Mouse (Mus musculus) right cerebral cortex, postnatal 25 days (tissue): ENCODE results near the gene Tns3.

Experiments
- DNase-seq: peaks from one replicate; pipeline ENCODE4 v3.0.0; 2022

Gene Tns3

DNA sequence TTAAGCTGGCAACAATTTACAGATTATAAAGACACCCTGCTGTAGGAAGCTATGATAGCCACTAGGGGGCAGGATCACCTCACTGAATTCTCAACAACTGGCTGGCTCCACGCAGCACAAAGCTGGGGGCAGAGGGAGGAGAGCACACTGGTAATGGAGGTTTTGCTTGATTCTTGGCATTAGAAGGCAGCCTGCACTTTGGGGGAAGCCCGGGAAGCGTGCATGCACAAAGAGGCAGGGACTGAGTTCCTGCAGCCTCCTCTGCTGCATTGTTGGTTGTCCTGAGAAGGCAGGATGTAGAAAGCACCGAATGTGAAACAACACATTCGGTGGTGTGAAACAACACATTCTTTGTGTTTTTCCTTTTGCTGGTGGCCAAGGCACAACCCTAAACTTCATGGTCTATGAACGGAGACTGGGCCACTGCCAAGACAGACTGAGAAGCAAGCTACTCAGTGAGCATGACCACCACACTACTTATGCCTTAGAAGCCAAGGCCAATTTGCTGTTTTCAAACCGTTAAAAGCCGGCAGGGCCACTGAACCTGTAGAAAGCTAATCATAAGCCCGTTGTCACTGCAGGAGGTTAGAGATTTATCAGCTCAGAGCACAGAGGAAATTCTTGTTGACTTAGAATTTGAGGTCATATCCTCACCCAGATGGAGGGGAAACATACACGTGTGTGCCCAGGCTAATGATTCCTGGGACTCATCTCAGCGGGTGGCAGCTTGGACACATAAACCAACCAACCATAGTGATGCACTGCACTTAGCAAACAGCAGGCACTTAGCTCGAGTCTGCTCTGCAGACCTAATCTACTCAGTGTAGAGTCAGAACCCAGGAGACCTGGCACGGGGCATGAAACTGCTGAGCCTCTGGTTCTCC is 239.8 kb downstream of the Tns3 start:
- peak; percentile 64 for DNase-seq

DNA sequence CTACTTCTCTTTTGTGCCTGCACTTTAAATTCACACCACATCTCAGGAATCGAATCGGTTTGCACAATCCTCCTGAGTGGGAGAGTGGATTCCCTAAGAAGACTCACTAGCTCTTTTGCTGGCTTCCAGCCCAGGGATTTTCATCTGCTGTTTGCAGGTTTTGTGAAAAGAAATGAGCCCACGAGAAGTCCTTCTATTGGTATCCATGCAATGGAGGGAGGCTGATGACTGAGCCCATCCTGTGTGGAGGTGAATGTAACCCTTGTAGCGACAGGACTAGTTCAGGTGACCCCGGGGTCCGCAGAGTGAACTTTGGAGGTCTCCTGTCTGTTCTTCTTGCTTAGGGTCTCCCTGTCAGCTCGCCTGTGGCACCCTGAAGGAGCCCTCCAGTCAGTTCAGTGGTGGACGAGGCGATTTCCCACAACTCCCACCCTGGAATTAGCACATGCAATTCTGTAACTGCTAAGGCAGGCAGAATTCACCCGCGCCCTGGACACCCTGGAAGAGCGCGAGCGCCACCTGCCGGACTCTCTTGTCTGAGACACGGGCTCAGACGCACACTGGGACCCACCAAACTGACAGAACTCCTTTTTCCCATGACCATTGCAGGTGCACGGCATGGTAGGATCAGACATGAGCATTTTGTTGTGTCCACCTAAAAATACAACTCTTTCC is 259.0 kb downstream of the Tns3 start:
- peak; percentile 68 for DNase-seq

DNA sequence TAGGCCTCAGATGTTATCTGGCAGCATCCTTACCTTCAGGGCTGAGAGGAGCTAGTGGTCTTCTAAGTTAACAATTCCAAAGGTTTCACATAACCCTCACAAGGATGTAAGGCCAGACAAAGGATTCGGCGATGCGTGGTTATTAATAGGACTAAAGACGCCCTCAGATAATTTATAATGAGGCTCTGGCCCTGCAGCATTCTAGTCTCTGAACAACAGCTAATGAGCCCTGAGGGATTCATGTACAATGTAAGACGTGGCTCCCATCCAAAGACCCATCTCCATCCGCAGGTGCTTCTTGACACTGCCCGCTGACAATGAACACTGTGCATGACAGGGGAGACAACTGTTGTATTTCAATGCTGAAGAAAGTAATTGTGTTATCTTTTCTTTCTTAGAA is 263.0 kb downstream of the Tns3 start:
- no peak for DNase-seq

DNA sequence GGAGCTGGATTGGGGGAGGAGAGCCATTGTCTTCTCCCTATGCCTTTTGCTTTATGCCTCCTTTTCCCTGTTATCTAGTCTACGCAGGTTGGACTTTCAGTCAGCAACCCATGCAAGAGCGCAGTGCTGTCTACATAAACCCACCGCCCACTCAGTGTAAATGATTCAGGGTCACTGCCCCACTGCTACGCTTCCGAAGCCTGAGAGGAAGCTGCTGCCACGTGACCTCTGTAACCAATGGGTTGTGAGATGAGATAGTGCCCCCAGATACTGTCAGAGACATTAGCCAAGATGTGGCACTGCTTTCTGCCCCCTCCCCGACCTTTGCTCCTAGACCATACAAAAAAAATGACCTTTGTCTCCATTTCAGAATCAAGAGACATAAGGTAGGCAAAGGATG is 268.0 kb downstream of the Tns3 start:
- DNase-seq: no peak

DNA sequence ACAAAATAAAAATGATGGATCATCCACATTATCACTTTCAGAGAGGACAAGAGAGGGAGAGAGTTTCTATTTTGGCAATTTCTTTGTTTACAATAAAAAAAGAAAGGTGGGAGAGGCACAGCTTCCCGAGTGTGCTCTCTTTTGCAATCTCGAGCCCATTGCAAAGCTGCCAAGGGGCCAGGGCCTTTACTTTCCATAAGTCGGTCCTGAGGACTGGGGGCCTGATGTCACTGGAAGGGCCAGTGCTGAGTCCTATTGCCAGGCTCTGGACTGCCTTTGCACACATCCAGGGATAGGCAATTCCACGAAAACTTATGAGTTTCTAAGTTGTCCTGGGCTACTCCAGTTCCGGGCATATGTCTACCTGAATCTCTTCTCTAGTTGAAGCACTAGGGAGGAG is 272.8 kb downstream of the Tns3 start:
- no peak for DNase-seq

DNA sequence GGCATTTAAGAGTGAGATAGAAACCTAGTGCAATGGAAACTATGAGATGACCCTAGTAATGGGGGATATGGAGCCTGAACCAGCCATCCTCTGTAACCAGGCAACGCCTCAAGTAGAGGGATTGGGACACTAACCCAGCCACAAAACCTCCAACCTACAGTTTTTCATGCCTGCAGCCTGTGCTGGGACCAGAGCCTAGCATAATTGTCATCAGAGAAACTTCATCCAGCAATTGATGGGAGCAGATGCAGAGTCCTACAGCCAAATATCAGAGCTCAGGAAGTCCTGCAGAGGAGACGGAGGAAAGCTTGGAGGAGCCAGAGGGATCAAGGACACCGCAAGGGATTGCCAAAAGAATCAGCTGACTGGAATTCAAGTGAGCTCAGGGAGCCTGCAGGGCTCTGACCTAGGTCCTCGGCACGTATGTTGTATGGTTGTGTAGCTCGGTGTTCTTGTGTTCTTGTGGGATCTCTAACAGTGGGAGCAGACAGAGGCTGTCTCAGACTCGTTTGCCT is 278.4 kb downstream of the Tns3 start:
- DNase-seq: no peak
